Mouse (Mus musculus): ENCODE results near the gene Eid1. TPM values are rescaled to one million over a fixed set of nuclear protein-coding genes. Genes with fewer than 3 reads are reported as not detected.

Gene Eid1
- polyA plus RNA-seq, 1 experiment from 2014 or later = 91.4 TPM

DNA sequence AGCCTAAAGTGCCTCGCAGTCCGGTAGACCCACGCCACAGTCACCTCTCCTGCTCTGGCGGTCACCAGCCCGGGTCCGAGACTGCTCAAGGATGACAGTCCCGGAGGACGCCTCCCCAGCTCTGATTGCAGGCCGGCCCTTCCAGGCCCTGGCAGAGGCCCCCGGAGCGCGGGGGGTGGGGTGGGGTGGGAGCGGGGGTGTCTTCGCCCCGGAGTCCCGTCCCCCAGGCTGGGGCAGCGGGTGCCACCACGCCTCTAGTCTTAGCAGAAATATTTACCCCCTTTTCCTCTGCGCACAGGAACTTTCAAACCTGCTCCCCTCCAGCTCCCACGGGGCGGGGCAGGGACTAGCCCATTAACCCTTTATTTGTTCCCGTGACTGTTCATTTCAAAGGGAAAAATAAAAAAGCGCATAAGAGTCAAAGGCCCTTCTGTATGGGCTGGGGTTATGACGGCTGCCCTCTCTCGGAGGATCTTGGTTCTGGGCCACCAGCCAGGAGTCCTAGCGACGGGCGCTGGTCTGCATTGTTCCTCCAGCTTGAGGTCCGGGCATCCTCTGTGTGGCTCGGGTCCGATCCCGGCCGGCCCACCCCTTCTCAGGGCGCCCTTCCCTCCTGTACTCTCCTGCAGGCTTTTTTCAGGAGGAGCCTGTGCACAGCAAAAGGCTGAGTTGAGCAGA lies 50.7 kb downstream of the Eid1 start:
- H3K27ac ChIP-seq (ENCODE audit: low read length) = no peak overlapping the region
- ATAC-seq (peak; percentile 75), DNase-seq (ENCODE audit: low spot score) (peak; percentile 58)
- peak overlapping the region; percentile 96 for H3K4me2 ChIP-seq (replicated peaks; ENCODE audit: low read depth, low read length)
- H3K4me1 ChIP-seq (ENCODE audit: insufficient read depth, low read depth, low read length) = peaks cover 18% of the 10 kb centered on the region; the same call in 1 of the 2 replicates
- H3K27me3 ChIP-seq (replicated peaks; ENCODE audit: insufficient read depth, low read length) = peaks cover 16% of the 10 kb centered on the region
- WGBS = 3% methylated on average over 34 of the region's 34 CpGs
- peak overlapping the region; percentile 41 for H3K4me3 ChIP-seq (ENCODE audit: low read depth, low read length)
- TF ChIP-seq CTCF (IDR thresholded peaks at IDR 0.05) = peak; percentile 54
- TF ChIP-seq EP300 (IDR thresholded peaks at IDR 0.05) = no peak
- H3K9ac ChIP-seq (replicated peaks; ENCODE audit: low read depth) = peak overlapping the region; percentile 16
- H3K9me3 ChIP-seq (ENCODE audit: low read length) = no peaks in the 10 kb centered on the region
- H3K36me3 ChIP-seq (ENCODE audit: insufficient read depth, low read length) = no peaks in the 10 kb centered on the region

DNA sequence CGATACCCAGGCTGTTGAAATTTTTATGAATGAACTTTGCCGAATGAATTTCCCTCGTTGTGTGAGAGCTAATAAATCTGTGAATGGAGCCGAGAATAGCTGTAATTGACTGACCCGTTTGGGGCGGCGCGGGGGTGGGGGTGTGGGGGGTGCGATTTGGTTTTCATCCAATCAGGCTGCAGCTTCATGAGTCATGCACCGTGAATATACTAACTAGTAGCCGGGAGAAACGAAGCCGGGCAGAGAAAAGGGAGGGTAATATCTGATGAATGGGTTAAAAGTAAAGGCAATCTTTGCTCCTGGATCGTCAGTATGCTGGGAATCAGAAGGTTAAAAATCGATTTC lies 51.2 kb downstream of the Eid1 start, which contains the start of gene Shc4:
TSS of gene Shc4 (minus strand) at position 63 of the 345 bp plus-strand sequence.
- under 1% methylated on average over 15 of the region's 15 CpGs for WGBS

More for the DNA sequence above, 51.2 kb downstream of the Eid1 start, which contains the start of gene Shc4:
- Histone ChIP-seq H3K36me3 (ENCODE audit: insufficient read depth, low read length) (no peaks in the 10 kb centered on the region), H3K4me3 (ENCODE audit: low read depth, low read length) (peak within 1 kb of the TSS; percentile 41), H3K27ac (ENCODE audit: low read length) (no peak within 1 kb of the TSS), H3K4me1 (ENCODE audit: insufficient read depth, low read depth, low read length) (peaks cover 18% of the 10 kb centered on the region; the same call in 1 of the 2 replicates), H3K27me3 (replicated peaks; ENCODE audit: insufficient read depth, low read length) (peaks cover 16% of the 10 kb centered on the region), H3K4me2 (replicated peaks; ENCODE audit: low read depth, low read length) (peak within 1 kb of the TSS; percentile 96), H3K9ac (replicated peaks; ENCODE audit: low read depth) (peak within 1 kb of the TSS; percentile 16), H3K9me3 (ENCODE audit: low read length) (no peaks in the 10 kb centered on the region)
- peak; percentile 42 for DNase-seq (ENCODE audit: low spot score)
- TF ChIP-seq EP300 (IDR thresholded peaks at IDR 0.05) (no peak), CTCF (IDR thresholded peaks at IDR 0.05) (no peak)
- ATAC-seq = peak; percentile 72

Other genes with a start within 250 kb of the Eid1 start
- 0.33 and 0.68 TPM in 2 replicates for gene Gm9913, start 168.0 kb upstream of the Eid1 start, polyA plus RNA-seq (2015; fragmentation: Nextera tagmentation; extraction: Ambion mirVana)
- 23.6 and 25.7 TPM in 2 replicates for gene Fbn1, start 165.1 kb upstream of the Eid1 start, polyA plus RNA-seq (2015; fragmentation: Nextera tagmentation; extraction: Ambion mirVana)
- 1.3 and 1.8 TPM in 2 replicates for gene Cep152, start 48.0 kb upstream of the Eid1 start, polyA plus RNA-seq (2015; fragmentation: Nextera tagmentation; extraction: Ambion mirVana)
- 0.72 and 0.74 TPM in 2 replicates for gene Shc4, start 51.1 kb downstream of the Eid1 start, polyA plus RNA-seq (2015; fragmentation: Nextera tagmentation; extraction: Ambion mirVana)
- gene Secisbp2l, start 109.8 kb downstream of the Eid1 start, polyA plus RNA-seq (2015; fragmentation: Nextera tagmentation; extraction: Ambion mirVana) = 43.3 and 45.3 TPM in 2 replicates
- 27.1 and 30.5 TPM in 2 replicates for gene Galk2, start 186.0 kb downstream of the Eid1 start, polyA plus RNA-seq (2015; fragmentation: Nextera tagmentation; extraction: Ambion mirVana)
- 36.0 and 41.1 TPM in 2 replicates for gene Cops2, start 186.0 kb downstream of the Eid1 start, polyA plus RNA-seq (2015; fragmentation: Nextera tagmentation; extraction: Ambion mirVana)

Measured in lung, postnatal 0 days (tissue).